Mouse (Mus musculus) embryonic facial prominence, embryonic 12.5 days (tissue): ENCODE results near the gene Cdh26. TPM values are rescaled to one million over a fixed set of nuclear protein-coding genes. Genes with fewer than 3 reads are reported as not detected.

Source experiments
- ATAC-seq: fragments of 200-750 bp; cut with Nextera tagmentation; 2 replicates; pipeline ENCODE4 v1.8.0; 2017; ENCODE audit not compliant: insufficient number of reproducible peaks, insufficient read depth, low FRiP score, low TSS enrichment
- H3K27ac ChIP-seq: fragments of 300-500 bp; sonication (generic); 2 replicates; pipeline ENCODE4 v1.5.1; 2016; ENCODE audit warnings: mild to moderate bottlenecking
- H3K27me3 ChIP-seq: fragments of 300-500 bp; sonication (generic); 2 replicates; pipeline ENCODE4 v1.6.1; 2016; ENCODE audit warnings: mild to moderate bottlenecking, moderate library complexity
- H3K36me3 ChIP-seq: fragments of 300-500 bp; sonication (generic); 2 replicates; pipeline ENCODE4 v1.6.1; 2016; ENCODE audit warnings: mild to moderate bottlenecking
- H3K4me1 ChIP-seq: fragments of 300-500 bp; sonication (generic); 2 replicates; pipeline ENCODE4 v1.6.1; 2016
- H3K4me2 ChIP-seq: fragments of 300-500 bp; sonication (generic); replicated peaks from 2 replicates; pipeline ENCODE4 v1.6.1; 2016; ENCODE audit warnings: mild to moderate bottlenecking, moderate library complexity
- H3K4me3 ChIP-seq: fragments of 300-500 bp; sonication (generic); 2 replicates; pipeline ENCODE4 v1.5.1; 2016; ENCODE audit warnings: mild to moderate bottlenecking
- H3K9ac ChIP-seq: fragments of 300-500 bp; sonication (generic); 2 replicates; pipeline ENCODE4 v1.6.1; 2016; ENCODE audit warnings: mild to moderate bottlenecking, moderate library complexity
- H3K9me3 ChIP-seq: fragments of 300-500 bp; sonication (generic); 2 replicates; pipeline ENCODE4 v1.6.1; 2016; ENCODE audit warnings: mild to moderate bottlenecking, moderate library complexity
- WGBS: fragments of 180-500 bp; shearing (Covaris S2); methylation state at CpG from one replicate; pipeline ENCODE4 v1.1.7; 2016; 5-methylcytosine and 5-hydroxymethylcytosine counted together
- polyA plus RNA-seq: library from polyadenylated mRNA; unstranded; fragments of >200 nt; fragmentation: Nextera tagmentation; extraction: Ambion mirVana; gene quantifications from 2 replicates; pipeline ENCODE4 v1.2.1, GENCODE M21; 2016

Cdh26 gene
- polyA plus RNA-seq, 1 experiment from 2014 or later = 0.58 TPM

DNA sequence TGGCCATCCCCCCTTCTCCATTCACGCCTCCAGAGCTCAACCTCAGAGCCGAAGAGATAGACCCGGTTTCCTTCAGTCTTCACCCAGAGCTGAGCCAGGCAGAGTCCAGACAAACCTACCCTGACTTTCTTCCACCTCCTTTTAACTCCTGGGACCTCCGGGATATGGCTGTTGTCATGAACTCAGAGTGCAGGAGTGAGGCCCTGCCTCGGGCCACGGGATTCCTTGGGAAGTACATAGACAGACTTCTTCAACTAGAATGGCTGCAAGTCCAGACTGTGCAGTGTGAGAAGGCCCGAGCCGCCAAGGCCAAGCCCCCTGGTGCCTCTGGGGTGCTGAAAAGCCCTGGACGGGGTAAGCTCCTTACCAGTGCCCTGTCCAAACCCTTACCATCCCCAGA is 9.8 kb upstream of the Cdh26 start:
- no peaks in the 10 kb centered on the region for H3K9me3 ChIP-seq
- no peak overlapping the region for H3K4me3 ChIP-seq
- no peaks in the 10 kb centered on the region; the same call in 1 of the 2 replicates for H3K36me3 ChIP-seq
- no peak overlapping the region for H3K27ac ChIP-seq
- ATAC-seq = no peak
- H3K4me2 ChIP-seq = no peak overlapping the region
- 68% methylated on average over 9 of the region's 9 CpGs for WGBS
- peaks cover 17% of the 10 kb centered on the region for H3K4me1 ChIP-seq
- H3K27me3 ChIP-seq = no peaks in the 10 kb centered on the region
- no peak overlapping the region for H3K9ac ChIP-seq

DNA sequence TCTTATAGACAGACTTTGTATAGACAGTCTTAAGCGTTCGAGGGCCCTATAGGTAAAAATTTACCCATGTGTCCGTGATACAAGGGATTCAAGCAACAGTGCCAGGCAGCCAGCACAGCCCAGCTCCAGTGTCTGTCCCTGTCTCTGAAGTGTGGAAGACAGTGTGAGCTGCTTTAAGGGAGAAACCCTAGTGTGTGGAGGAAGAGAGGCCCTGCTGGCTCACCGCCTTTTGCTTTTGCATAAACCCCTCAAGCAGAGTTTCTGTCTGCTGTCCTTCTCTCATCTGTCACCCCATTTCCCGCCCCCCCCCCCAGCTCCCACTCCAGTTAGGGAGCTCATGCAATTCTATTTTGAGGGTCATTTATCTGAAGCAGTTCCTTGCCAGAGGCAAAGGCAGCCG is 8.7 kb upstream of the Cdh26 start:
- H3K4me1 ChIP-seq = peaks cover 17% of the 10 kb centered on the region
- H3K27ac ChIP-seq = peak overlapping the region; percentile 75
- H3K36me3 ChIP-seq = no peaks in the 10 kb centered on the region; the same call in 1 of the 2 replicates
- H3K9ac ChIP-seq = no peak overlapping the region
- no peak overlapping the region for H3K4me3 ChIP-seq
- WGBS = 33% methylated on average over 6 of the region's 6 CpGs
- no peaks in the 10 kb centered on the region for H3K27me3 ChIP-seq
- no peaks in the 10 kb centered on the region for H3K9me3 ChIP-seq
- no peak overlapping the region; the same call in 1 of the 2 replicates for H3K4me2 ChIP-seq
- no peak for ATAC-seq

DNA sequence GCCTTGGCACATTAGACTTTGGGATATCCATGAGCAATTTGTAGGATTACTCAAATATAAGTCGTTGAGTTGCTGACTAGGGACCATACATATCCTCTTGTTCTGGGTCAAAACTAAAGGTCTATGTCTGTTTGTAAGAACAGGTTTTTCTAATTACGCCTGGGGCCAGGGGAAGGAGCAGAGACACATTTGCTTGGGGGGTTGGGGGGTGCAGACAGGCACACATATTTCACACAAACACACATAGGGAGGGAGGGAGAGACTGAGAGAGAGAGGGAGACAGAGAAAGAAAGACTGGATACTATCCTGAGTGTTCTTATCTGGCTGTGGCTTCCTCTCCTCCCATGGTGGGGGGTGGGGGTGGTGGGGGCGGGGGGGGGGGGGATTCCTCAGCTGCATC is 8.1 kb upstream of the Cdh26 start:
- ATAC-seq = peak; percentile 36; the same call in 1 of the 2 replicates
- peak overlapping the region; percentile 71; the same call in 1 of the 2 replicates for H3K27ac ChIP-seq
- 17% methylated on average over 3 of the region's 3 CpGs for WGBS

DNA sequence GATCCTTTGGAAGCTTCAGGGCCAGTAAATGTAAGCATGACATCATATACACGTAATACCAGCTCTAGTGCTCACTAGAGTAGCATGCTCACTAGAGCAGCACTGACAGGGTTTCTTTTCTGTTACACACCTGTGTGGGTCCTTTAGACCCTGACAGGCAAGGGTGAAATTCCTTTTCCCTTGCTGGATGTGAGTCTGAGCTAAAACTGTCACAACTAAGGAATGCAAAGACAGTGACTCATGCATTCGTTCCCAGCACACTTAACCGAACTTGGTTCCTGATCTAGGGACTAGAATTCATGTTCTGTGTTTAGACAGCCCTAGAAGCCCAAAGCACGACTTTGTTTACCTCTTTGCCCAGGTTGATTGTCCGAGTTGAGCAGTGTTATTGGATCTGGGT is 7.1 kb upstream of the Cdh26 start:
- no peak overlapping the region for H3K4me3 ChIP-seq
- no peaks in the 10 kb centered on the region for H3K9me3 ChIP-seq
- no peak overlapping the region for H3K4me2 ChIP-seq
- no peaks in the 10 kb centered on the region; the same call in 1 of the 2 replicates for H3K36me3 ChIP-seq
- H3K4me1 ChIP-seq = peaks cover 17% of the 10 kb centered on the region
- H3K9ac ChIP-seq = no peak overlapping the region
- WGBS = 66% methylated on average over 5 of the region's 5 CpGs
- ATAC-seq = no peak
- no peak overlapping the region for H3K27ac ChIP-seq
- H3K27me3 ChIP-seq = 0 out of 2 replicates have a peak, but pooled peaks cover 4% of the 10 kb centered on the region

More for the DNA sequence above, 8.1 kb upstream of the Cdh26 start:
- H3K27me3 ChIP-seq = no peaks in the 10 kb centered on the region
- no peak overlapping the region for H3K4me2 ChIP-seq
- H3K9me3 ChIP-seq = no peaks in the 10 kb centered on the region
- H3K36me3 ChIP-seq = no peaks in the 10 kb centered on the region; the same call in 1 of the 2 replicates
- no peak overlapping the region for H3K4me3 ChIP-seq
- peaks cover 17% of the 10 kb centered on the region for H3K4me1 ChIP-seq
- no peak overlapping the region for H3K9ac ChIP-seq

DNA sequence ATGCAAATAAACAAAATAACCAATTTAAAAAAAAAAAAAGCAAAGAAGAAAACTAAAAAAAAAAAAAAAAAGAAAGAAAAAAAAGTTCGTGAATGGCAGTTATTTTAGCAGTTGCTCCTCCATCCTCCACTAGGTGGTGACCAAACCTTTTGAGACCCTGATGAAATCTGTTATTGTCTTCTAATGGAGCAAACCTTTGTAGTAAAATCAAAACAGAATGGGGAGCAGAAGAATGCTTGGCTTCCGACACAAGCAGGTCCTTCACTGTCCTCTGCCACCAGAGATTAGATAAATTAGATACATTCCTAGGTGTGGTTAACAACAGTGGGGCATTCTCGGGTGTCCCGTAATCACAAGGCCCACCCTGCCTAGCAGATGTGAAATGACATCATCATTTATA is 4.1 kb upstream of the Cdh26 start:
- no peak overlapping the region for H3K27ac ChIP-seq
- H3K27me3 ChIP-seq = 0 out of 2 replicates have a peak, but pooled peaks cover 4% of the 10 kb centered on the region
- 32% methylated on average over 4 of the region's 4 CpGs for WGBS
- no peak for ATAC-seq
- H3K36me3 ChIP-seq = no peaks in the 10 kb centered on the region
- no peak overlapping the region for H3K9ac ChIP-seq
- no peak overlapping the region for H3K4me2 ChIP-seq
- peaks cover 17% of the 10 kb centered on the region for H3K4me1 ChIP-seq
- H3K4me3 ChIP-seq = no peak overlapping the region
- no peaks in the 10 kb centered on the region for H3K9me3 ChIP-seq

DNA sequence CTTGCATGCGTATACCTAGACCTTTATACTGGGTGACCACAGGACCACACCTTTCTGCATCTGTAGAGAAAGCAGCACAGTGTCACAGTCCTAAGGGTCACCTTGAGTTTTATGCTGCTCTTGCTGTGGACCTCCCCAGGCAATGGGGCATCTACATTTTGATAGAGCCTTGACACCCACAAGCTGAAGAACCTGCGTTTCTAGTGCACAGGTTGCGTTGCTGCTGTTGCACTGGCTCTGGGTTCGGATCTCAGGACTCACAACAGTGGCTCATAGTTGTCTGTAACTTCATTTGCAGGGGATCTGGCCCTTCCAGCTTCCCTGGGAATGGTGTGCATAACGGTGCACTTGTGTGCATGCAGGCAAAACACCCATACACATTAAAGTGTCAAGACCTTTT is 3.1 kb upstream of the Cdh26 start:
- ATAC-seq = no peak
- H3K4me2 ChIP-seq = no peak overlapping the region
- no peak overlapping the region for H3K27ac ChIP-seq
- no peaks in the 10 kb centered on the region for H3K36me3 ChIP-seq
- peaks cover 14% of the 10 kb centered on the region for H3K4me1 ChIP-seq
- H3K4me3 ChIP-seq = no peak overlapping the region
- no peaks in the 10 kb centered on the region for H3K9me3 ChIP-seq
- WGBS = 87% methylated on average over 5 of the region's 5 CpGs
- no peak overlapping the region for H3K9ac ChIP-seq
- H3K27me3 ChIP-seq = 0 out of 2 replicates have a peak, but pooled peaks cover 4% of the 10 kb centered on the region

DNA sequence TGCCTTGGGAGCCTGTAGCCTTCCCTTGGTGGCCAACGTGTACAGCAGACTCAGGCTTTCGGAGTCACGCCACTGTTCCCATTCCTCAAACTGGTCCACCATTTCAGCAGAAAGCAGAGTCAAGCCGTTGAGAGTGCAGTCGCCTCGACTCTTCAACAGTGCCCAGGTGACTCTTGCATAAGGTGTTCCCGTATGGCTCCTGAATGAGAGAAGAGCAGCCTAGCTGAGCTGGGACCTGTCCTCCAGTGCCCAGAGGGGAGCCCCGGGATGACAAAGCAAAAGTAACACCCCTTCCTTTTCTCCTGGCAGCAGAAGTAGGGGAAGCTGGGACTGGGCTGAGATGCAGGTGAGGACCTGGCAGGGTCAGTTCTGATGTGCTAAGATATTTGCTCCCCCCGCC is 2.1 kb upstream of the Cdh26 start:
- H3K9ac ChIP-seq = no peak overlapping the region
- peaks cover 4% of the 10 kb centered on the region for H3K4me1 ChIP-seq
- 79% methylated on average over 9 of the region's 9 CpGs for WGBS
- no peak overlapping the region for H3K4me2 ChIP-seq
- ATAC-seq = no peak
- no peaks in the 10 kb centered on the region for H3K9me3 ChIP-seq
- no peaks in the 10 kb centered on the region for H3K36me3 ChIP-seq
- H3K27ac ChIP-seq = no peak overlapping the region
- H3K4me3 ChIP-seq = no peak overlapping the region
- H3K27me3 ChIP-seq = 0 out of 2 replicates have a peak, but pooled peaks cover 4% of the 10 kb centered on the region

DNA sequence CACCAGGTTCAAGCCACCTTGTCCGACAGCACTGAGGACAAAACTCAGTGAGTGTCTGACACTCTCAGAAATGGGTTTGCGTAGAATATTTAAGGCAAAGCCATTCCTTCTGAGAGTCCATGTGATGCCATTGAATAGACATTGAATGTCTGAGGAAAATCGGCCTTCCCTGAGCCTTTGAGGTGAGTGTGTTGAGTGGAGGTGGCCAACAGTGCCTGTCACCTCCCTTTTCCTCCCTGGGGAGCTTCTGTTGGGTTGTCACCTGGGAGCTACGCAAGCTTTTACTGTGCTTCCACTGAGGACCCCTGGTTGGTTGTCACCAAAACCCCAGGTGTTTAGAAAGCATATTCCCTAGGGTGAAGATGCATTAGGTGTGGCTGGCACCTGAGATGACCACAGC is 1.7 kb upstream of the Cdh26 start:
- H3K4me3 ChIP-seq = no peak overlapping the region
- no peak for ATAC-seq
- H3K4me1 ChIP-seq = peaks cover 5% of the 10 kb centered on the region; the same call in 1 of the 2 replicates
- no peak overlapping the region for H3K4me2 ChIP-seq
- 0 out of 2 replicates have a peak, but pooled peaks cover 4% of the 10 kb centered on the region for H3K27me3 ChIP-seq
- no peak overlapping the region for H3K27ac ChIP-seq
- WGBS = 88% methylated on average over 4 of the region's 4 CpGs
- no peak overlapping the region for H3K9ac ChIP-seq
- no peaks in the 10 kb centered on the region for H3K36me3 ChIP-seq
- H3K9me3 ChIP-seq = no peaks in the 10 kb centered on the region

DNA sequence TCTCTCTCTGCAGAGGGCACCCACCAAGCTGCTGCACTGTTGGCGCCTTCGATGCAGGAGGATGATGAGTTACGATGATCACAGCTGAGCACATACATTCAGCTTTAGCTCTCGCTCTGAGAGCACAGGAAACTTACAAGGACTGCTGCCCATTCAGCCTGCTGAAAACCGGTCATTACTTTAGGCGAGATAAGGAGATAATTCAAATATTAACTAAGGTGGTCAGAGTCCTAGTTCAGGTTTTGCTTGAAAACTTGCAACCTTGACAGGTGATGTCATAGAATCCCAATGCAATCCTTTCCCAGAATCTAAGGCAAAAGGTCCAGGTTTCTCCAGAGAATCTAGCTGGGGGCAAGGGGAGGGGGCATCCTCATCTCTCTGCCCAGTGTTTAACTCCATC is 905 bp upstream of the Cdh26 start:
- Histone ChIP-seq H3K9ac (no peak overlapping the region), H3K4me1 (peaks cover 11% of the 10 kb centered on the region; the same call in 1 of the 2 replicates), H3K36me3 (no peaks in the 10 kb centered on the region), H3K4me2 (no peak overlapping the region), H3K27ac (no peak overlapping the region), H3K9me3 (no peaks in the 10 kb centered on the region), H3K4me3 (no peak overlapping the region), H3K27me3 (0 out of 2 replicates have a peak, but pooled peaks cover 4% of the 10 kb centered on the region)
- 87% methylated on average over 6 of the region's 6 CpGs for WGBS
- no peak for ATAC-seq

DNA sequence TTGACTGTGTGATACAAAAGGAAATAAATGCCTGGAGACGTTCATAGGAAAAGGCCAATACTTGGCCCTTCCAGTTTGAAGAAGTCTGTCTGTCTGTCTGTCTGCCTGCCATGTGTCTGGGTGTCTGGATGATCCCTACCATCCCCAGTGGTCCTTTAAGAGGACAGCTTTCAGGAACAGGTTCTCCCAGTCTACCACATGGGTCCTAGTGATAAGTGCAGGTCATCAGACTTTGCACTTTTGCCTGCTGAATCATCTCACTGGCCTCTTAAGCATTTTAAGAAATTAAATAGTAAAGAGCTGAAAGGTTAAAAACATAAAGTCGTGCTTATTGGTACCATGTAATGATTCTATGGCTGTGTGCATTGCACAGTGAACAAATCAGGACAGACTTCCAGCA is 3.2 kb downstream of the Cdh26 start:
- Histone ChIP-seq H3K36me3 (no peaks in the 10 kb centered on the region), H3K27me3 (no peaks in the 10 kb centered on the region), H3K4me2 (no peak overlapping the region), H3K9ac (no peak overlapping the region), H3K4me1 (peaks cover 21% of the 10 kb centered on the region; the same call in 1 of the 2 replicates), H3K4me3 (no peak overlapping the region), H3K27ac (no peak overlapping the region), H3K9me3 (no peaks in the 10 kb centered on the region)
- WGBS = 69% methylated on average over 2 of the region's 2 CpGs
- no peak for ATAC-seq

DNA sequence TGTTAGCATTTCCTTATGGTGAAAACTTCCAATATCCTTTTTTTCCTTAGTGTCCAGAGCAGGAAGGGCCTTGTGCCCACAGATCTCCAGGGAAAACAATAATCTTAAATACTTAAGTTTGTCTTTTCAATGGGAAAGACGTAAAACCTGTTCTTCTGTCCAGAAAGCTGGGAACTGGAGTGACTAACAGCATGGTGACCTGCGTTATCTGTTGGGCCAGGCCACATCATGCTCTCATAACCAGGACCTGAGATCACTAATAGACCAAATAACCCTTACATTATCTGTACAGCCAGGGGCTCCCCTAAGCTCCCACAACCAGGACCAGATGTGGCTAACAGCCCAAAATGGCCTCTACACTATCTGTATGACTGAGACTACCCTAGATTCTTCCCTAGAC is 3.6 kb downstream of the Cdh26 start:
- H3K27ac ChIP-seq = no peak overlapping the region
- H3K4me2 ChIP-seq = no peak overlapping the region
- H3K9ac ChIP-seq = no peak overlapping the region
- no peak for ATAC-seq
- H3K9me3 ChIP-seq = no peaks in the 10 kb centered on the region
- no peaks in the 10 kb centered on the region for H3K36me3 ChIP-seq
- no peaks in the 10 kb centered on the region for H3K27me3 ChIP-seq
- WGBS = 60% methylated on average over 2 of the region's 2 CpGs
- H3K4me1 ChIP-seq = peaks cover 21% of the 10 kb centered on the region; the same call in 1 of the 2 replicates
- H3K4me3 ChIP-seq = no peak overlapping the region

DNA sequence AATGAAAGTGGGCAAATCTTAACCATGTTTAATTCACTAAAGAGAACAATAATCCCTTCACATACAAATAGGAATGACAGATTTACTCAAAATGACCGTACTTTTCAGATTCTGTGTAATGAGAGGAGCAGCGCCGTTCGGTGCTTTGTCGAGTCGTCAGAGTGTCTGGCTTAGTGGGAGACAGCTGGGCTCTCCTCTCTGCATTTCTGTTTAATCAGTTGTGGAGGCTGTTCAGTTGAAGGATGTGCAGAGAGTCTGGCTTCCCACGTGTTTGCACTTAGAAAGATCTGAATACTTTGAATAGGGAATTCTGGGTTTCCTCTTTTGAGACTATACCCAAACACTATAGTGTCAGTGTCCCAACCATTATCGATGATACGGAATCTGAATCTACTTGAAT is 7.0 kb downstream of the Cdh26 start:
- 52% methylated on average over 9 of the region's 9 CpGs for WGBS
- Histone ChIP-seq H3K27ac (no peak overlapping the region), H3K27me3 (no peaks in the 10 kb centered on the region)

More for the DNA sequence above, 7.0 kb downstream of the Cdh26 start:
- no peak overlapping the region for H3K4me2 ChIP-seq
- H3K4me3 ChIP-seq = no peak overlapping the region
- no peak overlapping the region for H3K9ac ChIP-seq
- no peak for ATAC-seq
- peaks cover 18% of the 10 kb centered on the region; the same call in 1 of the 2 replicates for H3K4me1 ChIP-seq
- no peaks in the 10 kb centered on the region for H3K9me3 ChIP-seq
- no peaks in the 10 kb centered on the region for H3K36me3 ChIP-seq
